Mouse (Mus musculus): ENCODE results near the gene Tarsl2. TPM values are rescaled to one million over a fixed set of nuclear protein-coding genes. Genes with fewer than 3 reads are reported as not detected.

Gene Tarsl2
- total and polyA plus RNA-seq, 3 experiments: 3.3 to 4.2 (median 4.0) TPM

Other genes starting within 250 kb of the Tarsl2 start
- not detected in 2 replicates for gene Tjp1, start 117.1 kb upstream of the Tarsl2 start, total RNA-seq (2012; rRNA removed)
- gene Tjp1, start 117.1 kb upstream of the Tarsl2 start, total RNA-seq (2014; rRNA removed): not detected in 2 replicates
- gene Tjp1, start 117.1 kb upstream of the Tarsl2 start, polyA plus RNA-seq (2012; ENCODE audit: insufficient read length, low read depth): not detected in 2 replicates
- gene Tm2d3, start 46.3 kb downstream of the Tarsl2 start, total RNA-seq (2012; rRNA removed): 129 and 150 TPM in 2 replicates
- gene Tm2d3, start 46.3 kb downstream of the Tarsl2 start, total RNA-seq (2014; rRNA removed): 229 and 235 TPM in 2 replicates
- 118 and 122 TPM in 2 replicates for gene Tm2d3, start 46.3 kb downstream of the Tarsl2 start, polyA plus RNA-seq (2012; ENCODE audit: insufficient read length, low read depth)
- gene Pcsk6, start 216.8 kb downstream of the Tarsl2 start, total RNA-seq (2012; rRNA removed): not detected in 2 replicates
- gene Pcsk6, start 216.8 kb downstream of the Tarsl2 start, total RNA-seq (2014; rRNA removed): not detected in 2 replicates
- not detected in 2 replicates for gene Pcsk6, start 216.8 kb downstream of the Tarsl2 start, polyA plus RNA-seq (2012; ENCODE audit: insufficient read length, low read depth)

Measured in CH12.LX (cell line).